Mouse (Mus musculus) limb, embryonic 14.5 days (tissue): Measurements from ENCODE around the gene Enpp3. TPM values are rescaled to one million over a fixed set of nuclear protein-coding genes. Genes with fewer than 3 reads are reported as not detected.
A peak's percentile ranks its signal among the peaks of the same experiment; 100 is the strongest.

Experiments
- ATAC-seq: fragments of 200-750 bp; cut with Nextera tagmentation; 2 replicates; pipeline ENCODE4 v1.8.0; 2017; ENCODE audit warnings: low read depth, moderate number of reproducible peaks, moderate TSS enrichment; ENCODE audit not compliant: low FRiP score
- DNase-seq: peaks from one replicate; pipeline ENCODE4 v3.0.0-alpha.2; 2015; ENCODE audit warnings: low spot score
- H3K27ac ChIP-seq: fragments of 300-500 bp; sonication (generic); replicated peaks from 2 replicates; pipeline ENCODE4 v1.5.1; 2014; ENCODE audit warnings: low read depth, mild to moderate bottlenecking, low read length, moderate library complexity, mixed read lengths
- H3K27me3 ChIP-seq: fragments of 300-500 bp; sonication (generic); 2 replicates; pipeline ENCODE4 v1.6.1; 2014; ENCODE audit warnings: low read length, mixed read lengths; ENCODE audit not compliant: control insufficient read depth, insufficient read depth
- H3K36me3 ChIP-seq: fragments of 300-500 bp; sonication (generic); 2 replicates; pipeline ENCODE4 v1.6.1; 2014; ENCODE audit warnings: mild to moderate bottlenecking, low read length, moderate library complexity, mixed read lengths; ENCODE audit not compliant: control insufficient read depth, insufficient read depth
- H3K4me1 ChIP-seq: fragments of 300-500 bp; sonication (generic); 2 replicates; pipeline ENCODE4 v1.6.1; 2014; ENCODE audit warnings: antibody characterized with exemption, low read length, mixed read lengths; ENCODE audit not compliant: control insufficient read depth, insufficient read depth
- H3K4me2 ChIP-seq: fragments of 300-500 bp; sonication (generic); replicated peaks from 2 replicates; pipeline ENCODE4 v1.6.1; 2014; ENCODE audit warnings: low read depth, mild to moderate bottlenecking, low read length, moderate library complexity; ENCODE audit not compliant: severe bottlenecking
- H3K4me3 ChIP-seq: fragments of 300-500 bp; sonication (generic); replicated peaks from 2 replicates; pipeline ENCODE4 v1.5.1; 2014; ENCODE audit warnings: low read length
- H3K9ac ChIP-seq: fragments of 300-500 bp; sonication (generic); 2 replicates; pipeline ENCODE4 v1.6.1; 2014; ENCODE audit warnings: mild to moderate bottlenecking, low read depth, low read length, moderate library complexity; ENCODE audit not compliant: severe bottlenecking
- H3K9me3 ChIP-seq: fragments of 300-500 bp; sonication (generic); 2 replicates; pipeline ENCODE4 v1.6.1; 2016; ENCODE audit warnings: low read length; ENCODE audit not compliant: control insufficient read depth
- POLR2A ChIP-seq: fragments of 200-500 bp; IDR thresholded peaks from 2 replicates; pipeline ENCODE4 v1.8.0; 2012; ENCODE audit warnings: inconsistent platforms, mild to moderate bottlenecking, moderate library complexity, borderline replicate concordance; ENCODE audit not compliant: insufficient read depth, insufficient read length; ENCODE audit errors: extremely low read depth
- WGBS: fragments of 180-500 bp; shearing (Covaris S2); extraction: QIAGEN DNeasy Blood & Tissue Kit; methylation state at CpG from one replicate; pipeline ENCODE4 v1.1.7; 2014; 5-methylcytosine and 5-hydroxymethylcytosine counted together
- polyA plus RNA-seq, 2 experiments: library from polyadenylated mRNA; depleted of rRNA in 1 of 2; stranded (reverse) in 1 of 2; unstranded in 1 of 2; fragments of >200 nt; fragmentation: Nextera tagmentation in 1 of 2; extraction: Ambion mirVana in 1 of 2; gene quantifications; 2 replicates each; pipeline versions ENCODE4 v1.2.1 to v1.2.3; 2012 to 2014

Enpp3 gene
- polyA plus RNA-seq, 2 experiments, result 6.0 to 8.0 TPM

DNA sequence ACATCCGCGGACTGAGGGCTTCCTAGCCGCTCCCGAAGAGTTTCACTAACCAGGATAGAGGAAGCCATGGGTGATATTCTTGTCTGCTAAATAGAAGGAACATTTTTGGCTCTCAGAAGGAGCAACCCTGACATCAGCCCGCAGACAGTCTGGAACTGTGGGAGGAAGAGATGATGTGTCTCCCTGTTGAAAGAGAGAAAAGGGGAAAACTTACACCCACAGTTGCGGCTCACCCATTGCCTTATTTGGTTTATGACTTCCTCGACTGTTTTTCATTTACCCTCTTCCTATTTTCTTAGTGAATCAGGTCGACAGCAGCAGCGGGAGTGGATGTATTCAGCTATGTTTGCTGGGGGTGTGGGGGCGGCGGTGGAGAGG is 64.0 kb downstream of the Enpp3 start:
- peak overlapping the region; percentile 45 for H3K4me2 ChIP-seq
- 0 out of 2 replicates have a peak overlapping the region, but pooled peaks have one; percentile 12 for H3K9ac ChIP-seq
- peak overlapping the region; percentile 17; the same call in 1 of the 2 replicates for H3K4me3 ChIP-seq
- H3K9me3 ChIP-seq, result no peaks in the 10 kb centered on the region
- peak overlapping the region; percentile 34 for H3K27ac ChIP-seq
- no peaks in the 10 kb centered on the region for H3K27me3 ChIP-seq
- H3K4me1 ChIP-seq, result peaks cover 13% of the 10 kb centered on the region
- no peaks in the 10 kb centered on the region for H3K36me3 ChIP-seq
- no peak for TF ChIP-seq POLR2A
- 13% methylated on average over 11 of the region's 11 CpGs for WGBS
- DNase-seq (no peak), ATAC-seq (no peak)

DNA sequence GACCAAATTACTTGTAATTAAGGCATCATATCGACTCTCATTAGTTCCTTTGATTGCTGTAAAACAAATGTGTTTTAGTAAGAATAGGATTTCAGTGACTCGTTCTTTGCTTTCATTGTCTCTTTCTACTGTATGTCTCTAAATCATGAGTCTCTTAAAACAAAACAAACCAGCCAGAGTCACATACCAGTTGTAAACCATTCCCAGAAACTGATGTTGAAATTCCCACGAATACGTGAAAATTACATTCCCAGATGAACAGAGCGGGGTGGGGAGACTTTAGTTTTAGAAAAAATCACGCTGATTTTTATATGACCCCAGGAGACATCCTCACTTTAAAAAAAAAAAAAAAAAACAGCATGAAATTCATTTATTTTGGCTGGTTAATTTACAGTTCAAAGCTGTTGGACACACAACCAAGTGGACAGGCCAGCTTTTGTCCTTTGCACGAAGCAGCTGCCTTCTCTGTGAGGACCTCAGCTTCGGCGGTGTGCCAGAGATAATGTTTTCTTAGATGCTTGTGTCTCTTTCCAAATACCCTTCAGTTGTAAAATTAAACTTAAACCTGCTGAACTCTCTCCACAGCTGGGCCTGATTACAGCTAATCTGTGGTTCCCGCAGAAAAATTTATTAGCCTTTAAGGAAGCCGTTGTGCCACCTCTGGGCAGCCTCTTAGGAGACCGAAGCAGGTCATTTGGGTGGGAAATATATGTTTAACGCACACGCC is 64.5 kb downstream of the Enpp3 start:
- H3K27ac ChIP-seq, result peak overlapping the region; percentile 34
- H3K9ac ChIP-seq, result 0 out of 2 replicates have a peak overlapping the region, but pooled peaks have one; percentile 12
- H3K4me1 ChIP-seq, result peaks cover 13% of the 10 kb centered on the region
- no peaks in the 10 kb centered on the region for H3K27me3 ChIP-seq
- no peaks in the 10 kb centered on the region for H3K36me3 ChIP-seq
- no peak for TF ChIP-seq POLR2A
- H3K4me2 ChIP-seq, result peak overlapping the region; percentile 45
- H3K9me3 ChIP-seq, result no peaks in the 10 kb centered on the region
- ATAC-seq (peak; percentile 34), DNase-seq (peak; percentile 65)
- WGBS, result 18% methylated on average over 14 of the region's 14 CpGs
- H3K4me3 ChIP-seq, result peak overlapping the region; percentile 17; the same call in 1 of the 2 replicates

DNA sequence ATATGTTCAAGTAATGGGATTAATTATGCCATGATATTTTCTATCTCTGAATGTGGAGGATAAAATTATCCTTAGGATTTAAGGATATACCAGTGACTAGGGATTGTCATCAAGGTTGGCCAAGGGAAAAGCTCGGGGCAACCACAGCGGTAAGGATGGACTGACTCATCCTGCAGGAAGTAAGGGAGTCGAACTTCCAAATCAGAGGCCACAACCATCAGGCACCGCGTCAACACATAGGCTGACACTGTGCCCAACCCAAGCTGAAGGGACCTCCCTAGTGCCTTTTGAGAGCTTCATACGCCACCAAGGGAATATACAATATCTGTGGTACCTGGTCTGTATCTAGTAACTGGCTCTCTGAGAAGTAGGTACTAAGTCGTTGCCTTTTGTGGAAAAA is 73.1 kb downstream of the Enpp3 start:
- Histone ChIP-seq H3K9me3 (no peaks in the 10 kb centered on the region), H3K4me2 (no peak overlapping the region), H3K9ac (no peak overlapping the region), H3K36me3 (no peaks in the 10 kb centered on the region), H3K27me3 (no peaks in the 10 kb centered on the region), H3K4me1 (peaks cover 18% of the 10 kb centered on the region), H3K4me3 (no peak overlapping the region), H3K27ac (no peak overlapping the region)
- TF ChIP-seq POLR2A, result no peak
- 86% methylated on average over 7 of the region's 7 CpGs for WGBS
- DNase-seq, result no peak
- no peak for ATAC-seq

DNA sequence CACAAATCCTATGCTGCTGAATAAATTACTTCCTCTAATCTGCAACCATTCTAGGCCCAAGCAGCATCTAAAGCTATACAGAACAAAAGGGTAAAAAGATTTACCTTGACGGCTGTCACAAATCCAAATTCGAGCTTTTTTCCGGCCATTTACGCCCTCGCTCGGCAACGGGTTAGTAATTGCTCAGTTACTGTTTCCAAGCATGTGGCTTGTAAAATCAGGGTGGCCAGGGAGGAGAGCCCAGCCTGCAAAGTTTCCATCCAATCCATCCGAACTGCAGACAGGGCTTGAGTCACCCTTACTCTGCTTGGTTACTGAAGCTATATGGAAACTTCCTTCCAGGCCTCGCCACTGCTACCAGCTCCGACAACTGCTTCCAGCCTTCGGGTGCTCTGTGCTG is 74.9 kb downstream of the Enpp3 start:
- peak; percentile 76 for DNase-seq
- 0 out of 2 replicates have a peak overlapping the region, but pooled peaks have one; percentile 3 for H3K4me2 ChIP-seq

DNA sequence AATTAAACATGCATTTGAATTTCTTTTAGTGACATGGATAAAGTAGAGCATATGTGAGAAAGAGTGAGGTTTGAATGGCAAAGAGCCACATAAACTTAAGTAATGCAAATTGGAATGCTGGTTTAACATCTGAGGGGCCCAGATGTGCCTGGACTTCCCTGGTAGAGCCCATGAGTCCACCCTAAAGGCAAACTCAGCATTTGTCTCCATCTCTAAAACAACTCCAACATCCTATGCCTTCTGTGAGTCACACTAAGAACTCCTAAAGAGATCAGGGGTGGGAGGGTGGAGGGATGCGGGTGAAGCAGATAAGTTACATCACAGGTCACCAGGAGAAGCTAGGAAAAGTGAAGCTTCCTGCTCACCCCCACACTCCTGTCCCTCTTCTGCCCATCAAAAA is 76.6 kb downstream of the Enpp3 start:
- TF ChIP-seq POLR2A, result no peak
- Histone ChIP-seq H3K4me2 (no peak overlapping the region), H3K36me3 (no peaks in the 10 kb centered on the region), H3K4me3 (no peak overlapping the region), H3K27ac (no peak overlapping the region), H3K9me3 (no peaks in the 10 kb centered on the region), H3K4me1 (peaks cover 18% of the 10 kb centered on the region), H3K9ac (no peak overlapping the region), H3K27me3 (no peaks in the 10 kb centered on the region)
- ATAC-seq (no peak), DNase-seq (no peak)
- WGBS, result 65% methylated on average over 1 of the region's 1 CpGs

More for the DNA sequence above, 74.9 kb downstream of the Enpp3 start:
- peak; percentile 84 for ATAC-seq
- Histone ChIP-seq H3K9me3 (no peaks in the 10 kb centered on the region), H3K4me3 (no peak overlapping the region), H3K4me1 (peaks cover 18% of the 10 kb centered on the region), H3K27ac (peak overlapping the region; percentile 71), H3K9ac (no peak overlapping the region), H3K36me3 (no peaks in the 10 kb centered on the region), H3K27me3 (no peaks in the 10 kb centered on the region)
- 17% methylated on average over 11 of the region's 11 CpGs for WGBS
- TF ChIP-seq POLR2A, result 0 out of 2 replicates have a peak, but pooled peaks have one; percentile 23
